Mouse (Mus musculus) cerebral cortex, adult 2 months (tissue): ENCODE results near the gene D630003M21Rik.

Experiments
- WGBS: fragments of 180-500 bp; shearing (Covaris S2); methylation state at CpG from one replicate; pipeline ENCODE4 v1.1.7; 2018; 5-methylcytosine and 5-hydroxymethylcytosine counted together

Gene D630003M21Rik

GRCm38 (mm10) chr2:158228670-158229502, at the start of gene D630003M21Rik:
Gene D630003M21Rik (minus strand): TSS chr2:158229222.
- WGBS: 2% methylated on average over 43 of the region's 55 CpGs

- 86% methylated on average over 4 of the region's 4 CpGs for WGBS
Measured at GRCm38 (mm10) chr2:158276878-158277277, 47.9 kb upstream of the D630003M21Rik start.

GRCm38 (mm10) chr2:158276451-158276850, 47.4 kb upstream of the D630003M21Rik start:
- 83% methylated on average over 6 of the region's 6 CpGs for WGBS

- WGBS: 90% methylated on average over 4 of the region's 4 CpGs
Measured at GRCm38 (mm10) chr2:158275811-158276210, 46.8 kb upstream of the D630003M21Rik start.

GRCm38 (mm10) chr2:158275349-158275748, 46.3 kb upstream of the D630003M21Rik start:
- 94% methylated on average over 3 of the region's 3 CpGs for WGBS

GRCm38 (mm10) chr2:158273646-158274045, 44.6 kb upstream of the D630003M21Rik start:
- WGBS: 48% methylated on average over 2 of the region's 2 CpGs

GRCm38 (mm10) chr2:158270017-158270416, 41.0 kb upstream of the D630003M21Rik start:
- 90% methylated on average over 8 of the region's 8 CpGs for WGBS

GRCm38 (mm10) chr2:158264877-158265276, 35.9 kb upstream of the D630003M21Rik start:
- whole genome bisulfite sequencing: 67% methylated on average over 3 of the region's 3 CpGs

- 74% methylated on average over 8 of the region's 8 CpGs for WGBS
Measured at GRCm38 (mm10) chr2:158259498-158259897, 30.5 kb upstream of the D630003M21Rik start.

- 30% methylated on average over 12 of the region's 12 CpGs for WGBS
Measured at GRCm38 (mm10) chr2:158258781-158259180, 29.8 kb upstream of the D630003M21Rik start.

GRCm38 (mm10) chr2:158258005-158258418, 29.0 kb upstream of the D630003M21Rik start, which contains the start of gene Bpi:
Gene Bpi (plus strand): TSS chr2:158258094.
- 71% methylated on average over 18 of the region's 18 CpGs for WGBS

- WGBS: 31% methylated on average over 5 of the region's 5 CpGs
Measured at GRCm38 (mm10) chr2:158256894-158257293, 27.9 kb upstream of the D630003M21Rik start.

- 72% methylated on average over 5 of the region's 5 CpGs for WGBS
Measured at GRCm38 (mm10) chr2:158253806-158254205, 24.8 kb upstream of the D630003M21Rik start.

GRCm38 (mm10) chr2:158250558-158250957, 21.5 kb upstream of the D630003M21Rik start:
- WGBS: 69% methylated on average over 4 of the region's 4 CpGs

GRCm38 (mm10) chr2:158248318-158248717, 19.3 kb upstream of the D630003M21Rik start:
- WGBS: 52% methylated on average over 7 of the region's 7 CpGs

GRCm38 (mm10) chr2:158247852-158248251, 18.8 kb upstream of the D630003M21Rik start:
- WGBS: 75% methylated on average over 6 of the region's 6 CpGs

GRCm38 (mm10) chr2:158245072-158245817, 16.2 kb upstream of the D630003M21Rik start:
- WGBS: 67% methylated on average over 4 of the region's 4 CpGs

GRCm38 (mm10) chr2:158243129-158243870, 14.3 kb upstream of the D630003M21Rik start:
- WGBS: 52% methylated on average over 18 of the region's 18 CpGs

GRCm38 (mm10) chr2:158242170-158242896, 13.3 kb upstream of the D630003M21Rik start:
- WGBS: 57% methylated on average over 18 of the region's 18 CpGs

- WGBS: 70% methylated on average over 5 of the region's 5 CpGs
Measured at GRCm38 (mm10) chr2:158241126-158241738, 12.2 kb upstream of the D630003M21Rik start.

- WGBS: 91% methylated on average over 5 of the region's 5 CpGs
Measured at GRCm38 (mm10) chr2:158238101-158238500, 9.1 kb upstream of the D630003M21Rik start.
